Mouse (Mus musculus): ENCODE measurements at regions not wholly inside any gene's neighbourhood (a gene's known extent, or its start where the extent isn't known, plus 50 kb on each side); places are given as distances from the start of the nearest gene placed in this dataset.
A peak's percentile ranks its signal among the peaks of the same experiment; 100 is the strongest.

GRCm38 (mm10) chr3:52929827-52930605, 87.0 kb downstream of the Cog6 start:
- peak in 1 of 2 experiments; percentile 62 for DNase-seq

GRCm38 (mm10) chr3:52927361-52927841, 89.6 kb downstream of the Cog6 start:
- peak in 1 of 2 experiments; percentile 43 for DNase-seq

GRCm38 (mm10) chr3:52926549-52926948, 90.5 kb downstream of the Cog6 start:
- DNase-seq = no peak

- DNase-seq = no peak
Measured at GRCm38 (mm10) chr3:52925223-52925622, 91.8 kb downstream of the Cog6 start.

- DNase-seq = no peak
Measured at GRCm38 (mm10) chr3:52924631-52925030, 92.4 kb downstream of the Cog6 start.

GRCm38 (mm10) chr3:52923824-52924559, 93.0 kb downstream of the Cog6 start:
- no peak for DNase-seq

GRCm38 (mm10) chr3:52922411-52922810, 94.6 kb downstream of the Cog6 start:
- DNase-seq = no peak

GRCm38 (mm10) chr3:52906823-52907564, 110.0 kb downstream of the Cog6 start:
- DNase-seq = no peak

- no peak for DNase-seq
Measured at GRCm38 (mm10) chr3:52904028-52904427, 113.0 kb downstream of the Cog6 start.

- DNase-seq = no peak
Measured at GRCm38 (mm10) chr3:52897665-52898064, 119.4 kb downstream of the Cog6 start.

GRCm38 (mm10) chr3:52896462-52896861, 120.6 kb downstream of the Cog6 start:
- no peak for DNase-seq

- no peak for DNase-seq
Measured at GRCm38 (mm10) chr3:52895751-52896150, 121.3 kb downstream of the Cog6 start.

GRCm38 (mm10) chr3:52894812-52895211, 122.2 kb downstream of the Cog6 start:
- no peak for DNase-seq

GRCm38 (mm10) chr3:52889156-52889715, 127.8 kb downstream of the Cog6 start:
- no peak for DNase-seq

GRCm38 (mm10) chr3:52881981-52882380, 135.1 kb downstream of the Cog6 start:
- no peak for DNase-seq

- no peak for DNase-seq
Measured at GRCm38 (mm10) chr3:52881139-52881538, 135.9 kb downstream of the Cog6 start.

GRCm38 (mm10) chr3:52879700-52880099, 137.3 kb downstream of the Cog6 start:
- DNase-seq = no peak

GRCm38 (mm10) chr3:52878334-52878733, 138.7 kb downstream of the Cog6 start:
- peak; percentile 13 to 56 for DNase-seq

GRCm38 (mm10) chr3:52872260-52872659, 144.8 kb downstream of the Cog6 start:
- DNase-seq = no peak

GRCm38 (mm10) chr3:52863146-52863849, 153.7 kb downstream of the Cog6 start:
- DNase-seq = no peak

- DNase-seq = no peak
Measured at GRCm38 (mm10) chr3:52862026-52862425, 155.0 kb downstream of the Cog6 start.

GRCm38 (mm10) chr3:52861538-52861937, 155.5 kb downstream of the Cog6 start:
- no peak for DNase-seq
